Mouse (Mus musculus) left cerebral cortex, adult 2 months (tissue): ENCODE data around the gene Gapt. TPM values are rescaled to one million over a fixed set of nuclear protein-coding genes. Genes with fewer than 3 reads are reported as not detected.
"Not testable (repeated sequence)": the region's sequence is repeated elsewhere in the genome, so short reads cannot be mapped to it uniquely, and the experiment has no call there.

Experiments
- DNase-seq, 2 experiments: peaks; one replicate each; pipeline ENCODE4 v3.0.0; 2021 to 2022; ENCODE audit warnings: low spot score in 2 of 2, mixed read lengths in 1 of 2; ENCODE audit errors: extremely low spot score in 1 of 2
- H3K27ac ChIP-seq: fragments of 200-600 bp; 2 replicates; pipeline ENCODE4 v1.8.1; 2022
- H3K4me3 ChIP-seq: fragments of 200-600 bp; 2 replicates; pipeline ENCODE4 v1.8.1; 2022
- CTCF ChIP-seq: fragments of 200-600 bp; IDR thresholded peaks from 2 replicates; pipeline ENCODE4 v1.8.1; 2022; ENCODE audit warnings: antibody characterized with exemption, mild to moderate bottlenecking, moderate library complexity
- intact Hi-C: fragments of 180-260 bp; cut with DNase I; formaldehyde crosslinking; loops from one replicate; pipeline ENCODE4 v1.15.1; 2025
- total RNA-seq, 2 experiments: library from RNA; stranded (reverse); gene quantifications; 2 replicates each; pipeline ENCODE4 v1.2.3; 2021

Gene Gapt
- total RNA-seq, 2 experiments from 2014 or later = not detected

DNA sequence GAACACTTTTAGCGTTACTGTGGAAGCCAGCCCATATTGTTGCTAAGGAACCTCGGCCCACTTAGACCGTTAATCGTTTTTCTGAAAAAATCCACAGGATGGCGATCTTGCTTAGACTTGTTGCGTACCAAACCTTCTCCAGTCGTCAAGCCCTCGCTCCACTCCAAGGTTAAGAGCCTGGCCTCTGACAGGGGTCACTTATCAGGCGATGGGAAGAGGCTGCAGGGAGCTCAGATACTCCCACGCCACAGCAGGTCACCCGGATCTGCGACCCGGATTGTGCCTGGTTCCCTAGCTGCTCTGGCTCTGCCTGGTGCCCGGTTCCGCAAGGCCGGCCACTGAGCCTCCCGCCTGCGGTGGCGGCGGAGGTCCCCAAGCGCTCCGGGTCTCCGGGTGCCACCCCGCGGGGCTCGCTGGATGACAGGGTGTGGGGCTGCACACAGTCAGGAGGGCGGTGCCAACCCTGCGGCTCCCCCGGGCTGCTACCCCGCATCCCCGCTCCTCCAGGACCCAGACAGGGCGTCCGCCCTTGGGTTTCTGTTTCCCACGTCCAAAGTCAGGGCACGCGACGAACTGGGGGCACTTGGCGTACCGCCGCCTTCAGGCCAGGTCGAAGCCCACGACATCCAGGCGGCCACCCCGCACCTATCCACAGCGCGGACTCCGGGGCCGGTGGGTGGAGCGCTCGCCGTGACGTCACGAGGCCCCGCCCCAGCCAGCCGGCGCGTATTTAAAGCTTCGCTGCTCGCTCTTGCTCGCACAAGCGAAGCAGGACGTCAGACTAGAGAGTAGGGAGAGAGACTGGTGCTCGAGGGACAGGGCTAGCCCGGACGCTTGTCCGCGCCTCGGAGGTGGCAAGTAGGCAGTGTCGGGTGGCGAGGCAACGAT, 37.5 kb upstream of the Gapt start, which contains the start of gene Plk2:
Gene Plk2 (plus strand): TSS at position 756 of the 888 bp plus-strand sequence.
- peak; percentile 95 to 98 for DNase-seq
- peak; percentile 63 for TF ChIP-seq CTCF
- intact Hi-C loops = loop anchor here (1.0 to 5.0 kb wide), 8 partner anchors 162 to 844 kb away; no protein-coding TSS in a partner anchor
- peak within 1 kb of the TSS; percentile 93 for H3K4me3 ChIP-seq
- H3K27ac ChIP-seq = peak within 1 kb of the TSS; percentile 99

DNA sequence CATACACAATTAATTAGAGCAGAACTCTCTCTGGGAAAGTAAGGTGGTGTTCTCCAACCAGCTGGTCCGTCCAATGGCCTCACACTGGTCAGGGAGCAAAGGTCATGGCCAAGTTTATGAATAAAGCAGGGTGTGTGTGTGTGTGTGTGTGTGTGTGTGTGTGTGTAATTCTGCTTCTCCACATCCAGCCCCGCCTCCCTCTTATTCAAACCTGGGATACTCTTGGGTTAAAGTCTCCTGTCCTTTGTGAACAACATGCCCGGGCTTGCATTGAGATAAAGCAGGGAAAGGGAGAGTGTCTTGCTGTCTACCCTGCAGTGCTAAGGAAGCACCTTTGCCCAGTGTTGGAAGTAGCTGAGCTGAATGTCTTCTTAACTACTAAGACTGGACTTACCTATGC, 35.6 kb upstream of the Gapt start:
- intact Hi-C loops = loop anchor here (1.0 to 5.0 kb wide), 3 partner anchors 474 to 705 kb away; no protein-coding TSS in a partner anchor
- H3K27ac ChIP-seq = no peak overlapping the region

DNA sequence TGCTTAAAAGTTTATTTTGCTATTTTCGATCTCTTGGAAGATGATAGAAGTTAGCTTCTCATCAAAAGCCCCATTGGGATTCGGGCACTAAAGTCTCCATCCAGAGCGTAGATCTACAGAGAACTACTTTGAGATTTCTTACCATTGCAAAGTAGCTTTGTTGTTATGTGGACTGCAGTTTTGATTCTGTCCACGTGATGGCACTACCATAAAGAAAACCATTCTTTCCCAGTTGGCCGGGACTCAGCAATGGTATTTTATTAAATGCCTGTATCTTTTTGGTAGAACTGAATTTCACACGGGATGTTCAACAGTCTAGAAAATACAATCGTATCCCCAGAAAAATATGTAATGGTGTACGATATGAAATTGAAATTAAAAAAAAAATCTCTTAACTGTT, 35.2 kb upstream of the Gapt start:
- DNase-seq = peak; percentile 67 to 77
- TF ChIP-seq CTCF = peak; percentile 84
- intact Hi-C loops = loop anchor here (1.0 to 5.0 kb wide), 3 partner anchors 474 to 705 kb away; no protein-coding TSS in a partner anchor
- Histone ChIP-seq H3K27ac (no peak overlapping the region), H3K4me3 (no peak overlapping the region)

More for the DNA sequence above, 35.6 kb upstream of the Gapt start:
- no peak for TF ChIP-seq CTCF
- H3K4me3 ChIP-seq = no peak overlapping the region
- no peak for DNase-seq

DNA sequence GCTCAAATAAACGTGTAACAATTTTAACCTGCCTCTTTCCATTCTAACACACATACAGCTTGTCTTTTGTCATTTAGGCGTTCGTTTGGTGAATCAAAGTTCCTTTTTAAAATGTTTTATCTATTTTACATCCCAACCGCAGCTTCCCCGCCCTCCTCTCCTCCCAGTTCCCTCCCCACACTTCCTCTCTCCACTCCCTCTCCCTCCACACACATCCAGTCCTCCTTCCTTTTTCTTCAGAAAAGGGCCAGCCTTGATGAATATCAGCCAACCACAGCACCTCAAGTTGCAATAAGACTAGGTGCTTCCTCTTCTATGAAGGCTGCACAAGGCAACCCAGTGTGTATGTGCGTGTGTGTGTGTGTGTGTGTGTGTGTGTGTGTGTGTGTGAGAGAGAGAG, 27.5 kb upstream of the Gapt start:
- H3K27ac ChIP-seq = no peak overlapping the region
- H3K4me3 ChIP-seq = no peak overlapping the region
- no peak for DNase-seq
- TF ChIP-seq CTCF = no peak
- intact Hi-C loops = loop anchor here (10.0 kb wide), 1 partner anchor 1360 kb away; no protein-coding TSS in a partner anchor

DNA sequence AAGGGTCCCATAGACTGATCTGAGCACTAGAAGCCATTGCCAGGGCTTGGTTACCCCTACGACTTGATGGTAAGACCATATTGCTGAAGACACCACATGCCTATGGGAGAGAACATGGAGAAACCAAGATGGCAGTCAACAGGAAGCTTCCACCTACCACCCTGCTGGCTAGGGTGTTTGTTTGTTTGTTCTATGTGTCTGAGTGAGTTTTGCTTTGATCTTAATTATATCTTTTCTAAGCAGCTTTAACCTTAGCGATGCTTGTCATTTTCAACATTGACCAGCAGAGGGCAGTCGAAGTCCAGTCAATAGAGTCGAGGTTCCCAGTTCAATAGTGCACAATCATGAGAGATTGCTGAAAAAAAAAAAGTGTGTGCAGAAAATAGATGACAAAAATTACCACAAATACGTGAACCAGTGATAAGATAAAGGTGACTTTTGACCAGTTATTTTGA, 25.5 kb upstream of the Gapt start:
- Histone ChIP-seq H3K27ac (no peak overlapping the region), H3K4me3 (no peak overlapping the region)
- intact Hi-C loops = loop anchor here (1.0 to 10.0 kb wide), 3 partner anchors 854 to 1362 kb away; no protein-coding TSS in a partner anchor
- DNase-seq = peak in 1 of 2 experiments; percentile 39
- TF ChIP-seq CTCF = peak; percentile 73

DNA sequence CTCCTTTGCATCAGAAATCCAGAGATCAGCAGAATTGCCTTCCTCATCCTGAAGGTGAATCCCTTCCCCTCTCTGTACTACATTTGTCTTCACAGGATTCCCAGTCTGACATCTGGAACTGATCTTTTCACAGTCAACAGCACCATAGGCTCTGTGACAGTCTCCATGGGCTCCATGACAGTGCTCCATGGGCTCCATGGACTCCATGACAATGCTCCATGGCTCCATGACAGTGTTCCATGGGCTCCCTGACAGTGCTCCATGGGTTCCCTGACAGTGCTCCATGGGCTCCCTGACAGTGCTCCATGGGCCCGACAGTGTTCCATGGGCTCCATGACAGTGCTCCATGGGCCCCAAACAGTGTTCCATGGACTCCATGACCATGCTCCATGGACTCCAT, 12.7 kb upstream of the Gapt start:
- no peak overlapping the region for H3K4me3 ChIP-seq
- TF ChIP-seq CTCF = no peak
- no peak overlapping the region for H3K27ac ChIP-seq
- DNase-seq = no peak
- intact Hi-C loops = loop anchor here (5.0 kb wide), 1 partner anchor 92 kb away; no protein-coding TSS in a partner anchor

DNA sequence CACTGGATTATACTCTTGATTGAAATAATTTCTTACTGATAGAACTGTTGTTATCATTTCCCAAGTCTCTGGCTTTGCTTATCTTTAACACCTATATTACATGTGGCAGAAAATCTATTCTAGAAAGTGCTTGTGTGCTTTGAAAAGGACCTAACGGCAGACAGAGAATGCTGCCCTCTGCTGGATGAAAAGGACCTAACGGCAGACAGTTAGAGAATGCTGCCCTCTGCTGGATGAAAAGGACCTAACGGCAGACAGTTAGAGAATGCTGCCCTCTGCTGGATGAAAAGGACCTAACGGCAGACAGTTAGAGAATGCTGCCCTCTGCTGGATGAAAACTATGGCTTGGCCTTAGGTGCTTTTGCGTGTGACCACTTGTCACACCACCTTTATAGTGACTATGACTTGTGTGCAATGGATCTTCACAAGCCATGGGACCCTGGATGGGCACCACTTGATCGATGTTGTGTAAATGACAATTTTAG, 11.6 kb upstream of the Gapt start:
- TF ChIP-seq CTCF = peak; percentile 94; the same call in 1 of the 2 replicates
- H3K4me3 ChIP-seq, H3K27ac ChIP-seq: not testable (repeated sequence)
- peak; percentile 51 to 70 for DNase-seq
- intact Hi-C loops = loop anchor here (1.0 to 5.0 kb wide), 2 partner anchors 91 to 306 kb away; no protein-coding TSS in a partner anchor

DNA sequence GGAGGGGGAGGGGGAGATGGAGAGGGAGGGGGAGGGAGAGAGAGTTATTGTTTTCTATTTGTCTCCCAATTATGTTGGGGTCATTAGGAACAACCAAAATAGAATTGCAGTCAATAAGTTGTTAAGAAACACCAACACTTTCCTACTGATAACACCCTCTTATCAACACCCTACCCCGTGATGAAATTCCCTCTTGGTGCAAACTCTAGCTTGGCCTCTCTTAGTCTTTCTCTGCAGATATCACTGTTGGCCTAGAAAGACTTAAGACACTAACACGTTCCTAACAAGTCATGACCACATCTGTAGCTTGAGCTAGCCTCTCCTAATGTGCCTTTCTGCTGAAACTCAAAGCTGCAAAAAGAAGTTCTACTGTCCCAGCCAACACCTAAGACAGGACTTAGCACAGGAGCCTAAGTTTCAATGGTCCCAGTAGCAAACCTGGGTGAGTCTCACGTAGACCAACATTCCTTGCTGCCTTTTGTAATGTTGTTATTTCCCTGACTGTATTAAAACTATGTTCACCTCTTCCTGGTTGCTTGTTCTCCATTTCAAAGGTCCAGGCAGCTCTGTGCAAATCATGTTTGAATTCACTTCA, 11.1 kb upstream of the Gapt start:
- no peak overlapping the region for H3K27ac ChIP-seq
- DNase-seq = no peak
- intact Hi-C loops = loop anchor here (1.0 to 5.0 kb wide), 2 partner anchors 91 to 306 kb away; no protein-coding TSS in a partner anchor
- H3K4me3 ChIP-seq = no peak overlapping the region
- no peak for TF ChIP-seq CTCF

DNA sequence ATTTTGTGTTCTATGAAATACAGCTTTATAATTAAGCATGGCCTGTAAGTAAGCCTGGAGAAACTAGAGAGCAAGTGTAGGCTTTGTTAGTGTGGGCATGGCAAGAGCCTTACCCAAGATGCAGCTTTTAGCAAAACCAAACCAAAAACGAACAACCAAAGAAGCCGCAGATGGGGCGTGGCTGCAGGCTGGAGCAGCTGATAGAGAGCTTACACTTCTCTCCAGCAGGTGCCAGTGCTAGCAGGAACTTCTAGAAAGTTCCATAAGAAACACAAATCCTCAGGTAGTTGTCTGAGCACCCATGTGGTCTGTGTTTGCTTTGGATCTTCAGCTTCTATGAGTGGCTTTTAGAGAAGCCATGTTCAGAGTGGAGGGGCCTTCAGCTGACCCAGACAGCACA, 9.5 kb upstream of the Gapt start:
- no peak for DNase-seq
- Histone ChIP-seq H3K27ac (no peak overlapping the region), H3K4me3 (no peak overlapping the region)
- intact Hi-C loops = loop anchor here (5.0 kb wide), 1 partner anchor 89 kb away; no protein-coding TSS in a partner anchor
- no peak for TF ChIP-seq CTCF

DNA sequence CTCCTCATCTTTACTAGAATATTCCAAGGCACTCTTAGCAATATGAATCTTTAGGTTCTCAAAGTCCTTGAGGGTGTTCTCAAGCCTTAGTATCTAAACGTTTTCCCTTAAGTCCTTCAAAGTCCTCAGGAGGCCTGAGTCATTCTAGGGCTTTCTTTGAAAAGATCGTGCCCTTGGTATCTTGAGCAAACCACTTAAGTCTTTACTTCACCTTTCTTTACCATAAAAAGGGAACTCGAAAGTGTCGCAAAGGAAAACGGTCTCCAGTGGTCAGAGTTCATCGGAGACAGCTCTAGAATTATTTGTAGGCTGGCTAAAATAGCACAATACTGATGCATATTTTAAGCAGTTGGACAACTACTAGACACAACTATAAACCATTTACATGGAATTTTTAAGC, 6.7 kb upstream of the Gapt start:
- Histone ChIP-seq H3K4me3 (no peak overlapping the region), H3K27ac (no peak overlapping the region)
- DNase-seq = no peak
- no peak for TF ChIP-seq CTCF
- intact Hi-C loops = no loop called here

DNA sequence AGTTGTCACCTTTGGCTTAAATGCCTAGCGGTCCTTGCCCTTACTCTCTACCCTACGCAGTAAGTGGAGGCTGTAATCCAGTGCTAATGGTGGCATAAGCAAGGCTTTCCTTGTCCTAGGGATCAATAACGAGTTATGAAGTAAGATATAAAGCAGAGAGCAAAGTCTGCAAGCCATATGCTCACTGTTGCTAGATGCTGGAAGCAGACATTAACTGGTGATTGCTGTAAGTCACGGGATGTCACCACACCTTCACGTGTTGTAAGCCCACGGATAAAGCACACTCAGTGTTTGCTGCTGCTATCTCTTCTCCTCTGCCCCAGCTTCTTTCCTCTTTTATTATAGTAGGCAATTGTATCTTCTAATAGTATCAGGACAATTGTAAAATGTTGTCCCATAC, 5.9 kb downstream of the Gapt start:
- no peak for TF ChIP-seq CTCF
- no peak overlapping the region for H3K4me3 ChIP-seq
- no peak for DNase-seq
- H3K27ac ChIP-seq = no peak overlapping the region
- intact Hi-C loops = no loop called here
